Mouse (Mus musculus) CH12.LX (cell line): ENCODE measurements around the gene Skap1. TPM values are rescaled to one million over a fixed set of nuclear protein-coding genes. Genes with fewer than 3 reads are reported as not detected.

ENCODE experiments used
- DNase-seq: peaks from one replicate; pipeline ENCODE4 v3.0.0-alpha.2; 2013; ENCODE audit errors: extremely low read depth
- H3K27ac ChIP-seq: 2 replicates; pipeline ENCODE4 v1.5.1; 2012; ENCODE audit warnings: low read depth, mild to moderate bottlenecking, control low read depth, moderate library complexity; ENCODE audit not compliant: insufficient read depth
- H3K27me3 ChIP-seq: replicated peaks from 2 replicates; pipeline ENCODE3; 2012; ENCODE audit warnings: inconsistent platforms
- H3K36me3 ChIP-seq, 2 experiments: replicated peaks in 1 of 2; 2 replicates each; pipeline versions ENCODE3 to v1.6.1; 2012; ENCODE audit warnings: inconsistent platforms in 1 of 2, low read length in 1 of 2, mild to moderate bottlenecking in 1 of 2, mixed read lengths in 1 of 2, moderate library complexity in 1 of 2; ENCODE audit not compliant: control insufficient read depth in 1 of 2, insufficient read depth in 1 of 2
- H3K4me1 ChIP-seq, 2 experiments: 2 replicates each; pipeline ENCODE4 v1.6.1; 2012; ENCODE audit warnings: inconsistent platforms in 1 of 2, moderate library complexity in 1 of 2; ENCODE audit not compliant: insufficient read depth in 2 of 2, control insufficient read depth in 1 of 2
- H3K4me2 ChIP-seq: 2 replicates; pipeline ENCODE4 v1.6.1; 2012; ENCODE audit warnings: low read depth, mild to moderate bottlenecking, control low read depth; ENCODE audit not compliant: poor library complexity, insufficient read depth, severe bottlenecking
- H3K4me3 ChIP-seq, 3 experiments: fragments of 150-350 bp in 1 of 3; sonication (generic) in 1 of 3; replicated peaks in 1 of 3; 2 replicates each; pipeline versions ENCODE3 to v1.5.1; 2011 to 2012; ENCODE audit warnings: low read depth in 2 of 3, low read length in 2 of 3, mild to moderate bottlenecking in 2 of 3, moderate library complexity in 2 of 3, control low read depth in 1 of 3, improper control_type of control experiment in 1 of 3, inconsistent platforms in 1 of 3, mixed read lengths in 1 of 3; ENCODE audit not compliant: poor library complexity in 1 of 3
- H3K79me2 ChIP-seq: replicated peaks from 2 replicates; pipeline ENCODE4 v1.6.1; 2012; ENCODE audit warnings: mild to moderate bottlenecking, moderate library complexity; ENCODE audit not compliant: control insufficient read depth, poor library complexity, insufficient read depth, severe bottlenecking; ENCODE audit errors: extremely low read depth
- H3K9ac ChIP-seq: 2 replicates; pipeline ENCODE4 v1.6.1; 2012; ENCODE audit warnings: low read depth, mild to moderate bottlenecking, control low read depth, moderate library complexity; ENCODE audit not compliant: insufficient read depth
- H3K9me3 ChIP-seq: replicated peaks from 2 replicates; pipeline ENCODE3; 2012; ENCODE audit warnings: low read length, inconsistent platforms, mixed read lengths
- BHLHE40 ChIP-seq: IDR thresholded peaks from 2 replicates; pipeline ENCODE4 v1.6.1; 2011; ENCODE audit warnings: mild to moderate bottlenecking, low read depth, low read length, improper control_type of control experiment
- CTCF ChIP-seq, 2 experiments: IDR thresholded peaks in 1 of 2; conservative IDR thresholded peaks in 1 of 2; 2 replicates each; pipeline ENCODE4 v1.5.1; 2011 to 2012; ENCODE audit warnings: low read depth in 2 of 2, low read length in 2 of 2, improper control_type of control experiment in 1 of 2, inconsistent platforms in 1 of 2, mild to moderate bottlenecking in 1 of 2, moderate library complexity in 1 of 2
- E2F4 ChIP-seq: IDR thresholded peaks from 2 replicates; pipeline ENCODE4 v1.6.1; 2011; ENCODE audit warnings: low read depth, low read length, improper control_type of control experiment; ENCODE audit not compliant: insufficient replicate concordance
- ELF1 ChIP-seq: IDR thresholded peaks from 2 replicates; pipeline ENCODE4 v1.6.1; 2014; ENCODE audit warnings: low read depth, mild to moderate bottlenecking, inconsistent platforms, low read length, improper control_type of control experiment
- JUN ChIP-seq: IDR thresholded peaks from 2 replicates; pipeline ENCODE4 v1.6.1; 2011; ENCODE audit warnings: low read depth, mild to moderate bottlenecking, low read length, improper control_type of control experiment, moderate library complexity; ENCODE audit not compliant: insufficient read depth
- JUND ChIP-seq: conservative IDR thresholded peaks from 2 replicates; pipeline ENCODE4 v1.6.1; 2011; ENCODE audit warnings: low read depth, low read length, improper control_type of control experiment
- MAFK ChIP-seq: IDR thresholded peaks from 2 replicates; pipeline ENCODE4 v1.6.1; 2011; ENCODE audit warnings: low read length, improper control_type of control experiment; ENCODE audit not compliant: insufficient replicate concordance
- MAZ ChIP-seq: IDR thresholded peaks from 2 replicates; pipeline ENCODE4 v1.6.1; 2012; ENCODE audit warnings: low read depth, mild to moderate bottlenecking, inconsistent platforms, low read length, improper control_type of control experiment, moderate library complexity
- MEF2A ChIP-seq: IDR thresholded peaks from 2 replicates; pipeline ENCODE4 v1.6.1; 2014; ENCODE audit warnings: low read depth, mild to moderate bottlenecking, inconsistent platforms, low read length, improper control_type of control experiment, borderline replicate concordance
- MXI1 ChIP-seq: IDR thresholded peaks from 2 replicates; pipeline ENCODE4 v1.6.1; 2011; ENCODE audit warnings: mild to moderate bottlenecking, low read depth, low read length, improper control_type of control experiment
- MYC ChIP-seq: IDR thresholded peaks from 2 replicates; pipeline ENCODE4 v1.6.1; 2011; ENCODE audit warnings: low read depth, mild to moderate bottlenecking, improper control_type of control experiment, low read length
- NRF1 ChIP-seq: IDR thresholded peaks from 2 replicates; pipeline ENCODE4 v1.6.1; 2014; ENCODE audit warnings: low read depth, mild to moderate bottlenecking, inconsistent platforms, low read length, improper control_type of control experiment, moderate library complexity
- PAX5 ChIP-seq: IDR thresholded peaks from 2 replicates; pipeline ENCODE4 v1.6.1; 2012; ENCODE audit warnings: low read length, inconsistent platforms, mixed read lengths
- POLR2A ChIP-seq: IDR thresholded peaks from 2 replicates; pipeline ENCODE4 v1.6.1; 2011; ENCODE audit warnings: low read depth, mild to moderate bottlenecking, improper control_type of control experiment, low read length
- RAD21 ChIP-seq: IDR thresholded peaks from 2 replicates; pipeline ENCODE4 v1.6.1; 2011; ENCODE audit warnings: low read depth, mild to moderate bottlenecking, low read length, improper control_type of control experiment, moderate library complexity
- RCOR1 ChIP-seq: conservative IDR thresholded peaks from 2 replicates; pipeline ENCODE4 v1.6.1; 2012; ENCODE audit warnings: low read depth, mild to moderate bottlenecking, inconsistent platforms, low read length, improper control_type of control experiment
- SMC3 ChIP-seq: IDR thresholded peaks from 2 replicates; pipeline ENCODE4 v1.6.1; 2011; ENCODE audit warnings: low read depth, low read length, improper control_type of control experiment
- ZKSCAN1 ChIP-seq: IDR thresholded peaks from 2 replicates; pipeline ENCODE4 v1.6.1; 2012; ENCODE audit warnings: low read depth, inconsistent platforms, low read length, improper control_type of control experiment, borderline replicate concordance
- dilution Hi-C: fragments of 300-500 bp; cut with MboI; formaldehyde crosslinking; loops from 2 replicates; pipeline ENCODE4 v1.14.3; 2020; ENCODE audit warnings: low sequenced_read_pairs; ENCODE audit not compliant: extremely low pct_unique_long_range_greater_than_20kb, extremely low pct_ligation_motif_present
- in situ Hi-C: fragments of 300-500 bp; cut with MboI; formaldehyde crosslinking; loops from 3 replicates; pipeline ENCODE4 v1.14.3; 2019; ENCODE audit warnings: low sequenced_read_pairs, low pct_ligation_motif_present, low pct_unique_long_range_greater_than_20kb, mixed read lengths
- polyA plus RNA-seq: library from polyadenylated mRNA; unstranded; fragments of >175 nt; gene quantifications from 2 replicates; pipeline ENCODE4 v1.2.1, GENCODE M21; 2012; ENCODE audit warnings: low read depth; ENCODE audit not compliant: insufficient read length
- total RNA-seq, 2 experiments: library from RNA; depleted of rRNA; stranded (reverse); fragments of 300-350 nt in 1 of 2; fragments of >200 nt in 1 of 2; gene quantifications; 2 replicates each; pipeline ENCODE4 v1.2.3; 2012 to 2014

Gene Skap1
- total and polyA plus RNA-seq, 3 experiments = not detected

DNA sequence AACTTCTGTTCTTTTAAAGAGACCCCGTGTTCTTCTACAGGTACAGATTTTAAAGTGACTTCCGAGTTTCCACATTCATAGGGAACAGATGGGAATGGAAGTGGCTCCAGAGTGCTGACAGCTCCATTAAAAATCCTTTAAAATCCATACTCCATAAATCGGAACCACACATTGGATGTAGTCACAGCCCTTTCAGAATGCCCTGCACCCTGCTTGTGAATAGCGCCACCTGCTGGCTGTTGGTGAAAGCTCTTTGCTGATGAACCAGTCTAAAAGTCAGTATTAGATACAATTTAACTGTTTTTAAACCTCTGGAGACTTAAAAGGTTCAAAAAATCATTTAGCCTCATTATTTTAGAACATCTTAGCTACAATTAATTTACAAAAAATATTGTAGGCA is 156.8 kb downstream of the Skap1 start:
- H3K27ac ChIP-seq = no peak overlapping the region
- H3K9ac ChIP-seq = no peak overlapping the region
- H3K4me1 ChIP-seq = peaks cover 0 to 5% of the 10 kb centered on the region in 2 experiments; a peak in 3 of 4 replicates
- H3K27me3 ChIP-seq = peaks cover 31% of the 10 kb centered on the region
- in situ Hi-C loops (no loop called here), dilution Hi-C loops (no loop called here)
- H3K9me3 ChIP-seq = no peaks in the 10 kb centered on the region
- H3K79me2 ChIP-seq = no peaks in the 10 kb centered on the region
- DNase-seq = peak; percentile 79
- no peak overlapping the region for H3K4me3 ChIP-seq
- H3K4me2 ChIP-seq = peak overlapping the region; percentile 99
- TF ChIP-seq PAX5 (no peak), CTCF (conservative IDR thresholded peaks at IDR 0.05 in 1 of 2, IDR thresholded peaks at IDR 0.05 in 1 of 2; ENCODE audit: low read depth in 2 of 2, low read length in 2 of 2) (peak; percentile 91 to 99), RAD21 (peak; percentile 66), SMC3 (peak; percentile 73)
- no peaks in the 10 kb centered on the region for H3K36me3 ChIP-seq

DNA sequence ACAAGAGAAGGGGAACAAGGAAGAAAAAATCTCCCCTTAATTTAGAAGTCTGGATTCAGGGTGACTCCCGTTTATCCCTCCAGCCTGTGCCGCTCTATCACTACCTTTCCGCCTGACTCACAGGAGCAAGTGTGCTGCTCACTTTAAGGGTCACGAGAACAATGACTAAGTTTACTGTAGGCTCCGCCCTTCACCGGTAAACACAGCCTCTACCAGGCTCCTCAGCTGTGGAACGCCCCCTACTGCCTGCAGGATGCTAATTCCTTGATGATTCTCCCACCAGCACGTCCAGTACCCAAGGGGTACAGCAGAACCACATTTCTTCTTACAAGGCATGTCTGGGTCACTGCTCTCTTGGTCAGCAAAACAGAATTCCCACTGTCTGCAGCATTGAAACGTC is 158.4 kb downstream of the Skap1 start:
- peaks cover 0 to 9% of the 10 kb centered on the region in 2 experiments; a peak in 3 of 4 replicates for H3K4me1 ChIP-seq
- H3K9ac ChIP-seq = no peak overlapping the region
- peaks cover 30% of the 10 kb centered on the region for H3K27me3 ChIP-seq
- peak overlapping the region; percentile 33 for H3K4me2 ChIP-seq
- peak; percentile 62 for DNase-seq
- in situ Hi-C loops (no loop called here), dilution Hi-C loops (no loop called here)
- H3K36me3 ChIP-seq = no peaks in the 10 kb centered on the region
- no peaks in the 10 kb centered on the region for H3K9me3 ChIP-seq
- no peaks in the 10 kb centered on the region for H3K79me2 ChIP-seq
- no peak overlapping the region for H3K27ac ChIP-seq
- H3K4me3 ChIP-seq = no peak overlapping the region
- no peak for TF ChIP-seq ELF1
- TF ChIP-seq RCOR1 = no peak
- peak in 1 of 2 experiments; percentile 80; a peak in 2 of 4 replicates for TF ChIP-seq CTCF (conservative IDR thresholded peaks at IDR 0.05 in 1 of 2, IDR thresholded peaks at IDR 0.05 in 1 of 2; ENCODE audit: low read depth in 2 of 2, low read length in 2 of 2)
- 0 out of 2 replicates have a peak, but pooled peaks have one; percentile 39 for TF ChIP-seq MXI1
- TF ChIP-seq MAZ = no peak
- TF ChIP-seq RAD21 = peak; percentile 19
- TF ChIP-seq MYC = no peak
- TF ChIP-seq JUN = no peak
- TF ChIP-seq NRF1 = no peak
- TF ChIP-seq MAFK = no peak
- peak; percentile 36 for TF ChIP-seq SMC3
- TF ChIP-seq E2F4 = no peak
- no peak for TF ChIP-seq ZKSCAN1
- TF ChIP-seq BHLHE40 = peak; percentile 94
- TF ChIP-seq PAX5 = no peak
- TF ChIP-seq POLR2A = no peak
- no peak for TF ChIP-seq JUND
- TF ChIP-seq MEF2A = peak; percentile 25; the same call in 1 of the 2 replicates
- TF ChIP-seq, all 38 proteins: peak for 6
